In the genomic region with DNA sequence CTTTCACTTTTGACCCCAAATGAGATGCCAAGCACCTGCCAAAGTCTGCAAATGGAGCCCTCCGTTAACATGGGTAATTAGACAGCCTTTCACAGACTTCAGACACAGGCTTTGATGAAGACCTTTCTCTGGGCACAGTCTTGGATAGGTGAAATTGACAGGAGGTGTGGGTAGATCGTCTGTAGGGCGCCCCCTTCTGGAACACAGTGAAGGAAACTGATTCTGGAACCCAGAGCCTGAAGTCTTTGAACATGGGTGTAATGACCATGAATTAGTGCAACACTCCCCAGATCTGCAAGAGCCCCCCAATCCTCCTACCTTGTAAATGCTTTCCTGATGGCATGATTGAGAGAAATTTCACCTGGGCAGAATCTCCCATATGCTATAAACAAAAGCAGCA, we compare ENCODE assay signal across 9 mouse cellular contexts.
DNase-seq lines count a peak whose midpoint lies in the region; ATAC-seq and TF ChIP-seq lines count a peak whose summit lies in the region.
"Had no signal": no experiment of that assay in that cellular context is flagged by ENCODE, and none has a peak within 500 bp of the region (broad histone marks: within the 10 kb centered on the region; RNA-seq: fewer than 3 reads in every experiment).

No protein-coding gene starts in this region.

- intact Hi-C loops in gastrocnemius, adult 2 months (cut with DNase I) = loop anchor here (1.0 to 2.0 kb wide), 2 partner anchors 326 to 436 kb away; no protein-coding TSS in a partner anchor

- no peaks in the 10 kb centered on the region for H3K4me1 ChIP-seq in neural tube, embryonic 15.5 days

- H3K27ac ChIP-seq in gastrocnemius, adult 2 months = no peak overlapping the region
- H3K27ac ChIP-seq in neural tube, embryonic 15.5 days (replicated peaks) = no peak overlapping the region
- H3K27ac ChIP-seq: neural tube, embryonic 12.5 days had no signal

- peak; percentile 45 for TF ChIP-seq CTCF in gastrocnemius, adult 2 months (IDR thresholded peaks at IDR 0.05)

- 21% methylated on average over 3 of the region's 3 CpGs for WGBS in neural tube, embryonic 15.5 days

- no peak overlapping the region for H3K4me2 ChIP-seq in neural tube, embryonic 15.5 days
- H3K4me2 ChIP-seq: neural tube, embryonic 12.5 days had no signal

- no peaks in the 10 kb centered on the region for H3K36me3 ChIP-seq in neural tube, embryonic 15.5 days
- no peaks in the 10 kb centered on the region for H3K36me3 ChIP-seq in splenic B cell, adult 2 months (ENCODE audit: control insufficient read depth, insufficient read depth, low read length, poor library complexity, severe bottlenecking)
- H3K36me3 ChIP-seq: neural tube, embryonic 12.5 days had no signal

- H3K4me3 ChIP-seq in gastrocnemius, adult 2 months = no peak overlapping the region
- H3K4me3 ChIP-seq in neural tube, embryonic 15.5 days (replicated peaks) = no peak overlapping the region
- H3K4me3 ChIP-seq: neural tube, embryonic 12.5 days had no signal

- ATAC-seq in neural tube, embryonic 15.5 days (ENCODE audit: low FRiP score) = no peak
- no peak for ATAC-seq in frontal cortex, adult (ENCODE audit: low TSS enrichment)

- H3K27me3 ChIP-seq in neural tube, embryonic 15.5 days (replicated peaks) = no peaks in the 10 kb centered on the region
- H3K27me3 ChIP-seq in splenic B cell, adult 2 months (ENCODE audit: control insufficient read depth, insufficient read depth, low read length, poor library complexity, severe bottlenecking) = no peaks in the 10 kb centered on the region
- H3K27me3 ChIP-seq: neural tube, embryonic 12.5 days had no signal

- no peaks in the 10 kb centered on the region for H3K9me3 ChIP-seq in neural tube, embryonic 15.5 days (replicated peaks)
- H3K9me3 ChIP-seq: neural tube, embryonic 12.5 days had no signal

- H3K9ac ChIP-seq in neural tube, embryonic 15.5 days (replicated peaks) = no peak overlapping the region
- H3K9ac ChIP-seq: neural tube, embryonic 12.5 days had no signal

- peak; percentile 20 for DNase-seq in gastrocnemius, adult 2 months
- DNase-seq in gastrocnemius, postnatal 25 days = no peak
- peak; percentile 21 for DNase-seq in neural tube, embryonic 10.5 days (ENCODE audit: extremely low spot score, low spot score)
- DNase-seq in adrenal gland, postnatal 36 days = peak; percentile 41 to 63
- DNase-seq in splenic B cell, adult 2 months (ENCODE audit: low read depth, low spot score) = peak; percentile 48
- DNase-seq in left cerebral cortex, adult 8-10 months (ENCODE audit: low spot score in 2 of 2) = no peak

Comparison
In these comparisons a context has a peak if more than half of its experiments do, and no peak if none do; other contexts are left out.
1. DNase-seq: peak in gastrocnemius, adult 2 months (single experiment), neural tube, embryonic 10.5 days (single experiment), adrenal gland, postnatal 36 days (2 of 2) and splenic B cell, adult 2 months (single experiment); none in gastrocnemius, postnatal 25 days (single experiment) and left cerebral cortex, adult 8-10 months (0 of 2).